Mouse (Mus musculus): ENCODE results near the gene Iqgap3. TPM values are rescaled to one million over a fixed set of nuclear protein-coding genes. Genes with fewer than 3 reads are reported as not detected.

Iqgap3 gene
- total and polyA plus RNA-seq, 2 experiments from 2014 or later, result 1.2 to 5.4 TPM

DNA sequence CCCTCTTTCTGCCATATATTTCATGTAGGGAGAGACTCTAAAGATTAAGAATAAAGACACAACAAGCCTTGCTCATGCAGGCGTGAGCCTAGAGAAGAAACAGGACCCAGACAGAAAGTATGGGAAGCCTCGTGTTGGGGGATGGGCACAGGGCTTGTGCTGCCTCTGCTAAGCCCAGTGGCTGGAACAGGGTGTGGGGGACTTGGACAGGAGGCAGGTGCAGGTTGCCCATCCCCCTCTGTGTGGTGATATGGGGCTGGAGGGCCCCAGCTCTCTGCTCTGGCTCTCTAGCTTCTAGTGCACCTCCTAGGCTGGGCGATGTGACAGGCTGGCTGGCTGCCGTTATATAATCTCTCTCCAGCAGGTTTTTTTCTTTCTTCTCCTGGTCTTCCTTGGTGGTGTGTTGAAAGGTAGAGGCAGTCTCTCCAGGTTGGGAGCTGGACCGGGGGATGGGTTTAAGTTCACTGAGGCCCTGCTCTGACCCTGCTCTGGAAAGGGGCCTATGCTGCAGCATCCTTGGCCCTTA is 62.3 kb downstream of the Iqgap3 start:
- H3K27ac ChIP-seq (ENCODE audit: low read depth, low read length), result peak overlapping the region; percentile 19; the same call in 1 of the 2 replicates
- no peak for ATAC-seq (ENCODE audit: low FRiP score)
- no peak for TF ChIP-seq CTCF (IDR thresholded peaks at IDR 0.05)
- H3K27me3 ChIP-seq (ENCODE audit: insufficient read depth, low read length), result peaks cover 5% of the 10 kb centered on the region; the same call in 1 of the 2 replicates
- peak overlapping the region; percentile 81; the same call in 1 of the 2 replicates for H3K9ac ChIP-seq (replicated peaks; ENCODE audit: low read length, poor library complexity, severe bottlenecking)
- no peak for DNase-seq (ENCODE audit: low spot score)
- H3K4me2 ChIP-seq (ENCODE audit: low read depth, low read length, poor library complexity, severe bottlenecking), result peak overlapping the region; percentile 92
- H3K4me1 ChIP-seq (ENCODE audit: insufficient read depth, low read length), result peaks cover 29% of the 10 kb centered on the region; the same call in 1 of the 2 replicates
- no peaks in the 10 kb centered on the region for H3K9me3 ChIP-seq (ENCODE audit: low read length)
- 16% methylated on average over 5 of the region's 5 CpGs for WGBS
- H3K36me3 ChIP-seq (ENCODE audit: insufficient read depth, low read length), result 0 out of 2 replicates have a peak, but pooled peaks cover 3% of the 10 kb centered on the region
- H3K4me3 ChIP-seq (ENCODE audit: low read depth, low read length), result peak overlapping the region; percentile 90

DNA sequence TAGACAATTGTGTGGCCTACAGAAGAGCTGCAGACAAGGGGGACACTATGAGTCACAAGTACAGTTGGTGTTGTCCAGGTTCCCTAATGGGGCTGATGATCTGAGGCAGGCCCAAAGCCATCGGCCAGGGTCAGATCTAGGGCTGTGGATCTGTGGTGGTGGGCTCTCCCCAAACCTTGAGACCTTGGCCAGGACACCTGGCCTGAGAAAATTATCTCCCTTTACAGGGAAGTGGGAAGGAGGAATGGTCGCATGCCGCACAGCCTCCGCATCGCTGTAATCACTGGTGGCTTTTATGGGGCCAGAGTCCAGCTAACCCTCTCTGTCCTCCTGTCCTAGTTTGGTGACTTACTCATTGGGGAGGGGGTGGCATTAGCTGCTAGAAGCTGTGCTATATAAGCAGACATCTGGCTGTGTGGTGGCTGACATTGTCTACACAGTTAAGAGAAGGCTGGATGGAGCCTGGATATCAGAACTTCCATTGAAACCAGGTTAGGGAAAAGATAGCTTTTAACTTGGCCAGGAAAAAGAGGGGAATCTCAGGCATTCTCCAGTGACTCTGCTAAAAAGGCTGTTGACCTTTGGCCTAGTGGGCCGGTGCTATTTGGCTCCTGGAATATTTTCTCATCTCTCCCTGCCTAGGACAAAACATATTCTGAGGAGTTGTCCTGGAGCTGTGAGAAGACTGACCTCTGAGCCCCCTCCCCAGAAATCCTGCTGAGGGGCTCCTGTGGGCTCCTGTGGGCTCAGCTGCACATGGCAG is 63.1 kb downstream of the Iqgap3 start:
- 73% methylated on average over 6 of the region's 6 CpGs for WGBS
- Histone ChIP-seq H3K4me3 (ENCODE audit: low read depth, low read length) (peak overlapping the region; percentile 90; the same call in 1 of the 2 replicates), H3K36me3 (ENCODE audit: insufficient read depth, low read length) (0 out of 2 replicates have a peak, but pooled peaks cover 3% of the 10 kb centered on the region), H3K9ac (replicated peaks; ENCODE audit: low read length, poor library complexity, severe bottlenecking) (0 out of 2 replicates have a peak overlapping the region, but pooled peaks have one; percentile 81), H3K27ac (ENCODE audit: low read depth, low read length) (0 out of 2 replicates have a peak overlapping the region, but pooled peaks have one; percentile 19), H3K4me1 (ENCODE audit: insufficient read depth, low read length) (peaks cover 33% of the 10 kb centered on the region), H3K4me2 (ENCODE audit: low read depth, low read length, poor library complexity, severe bottlenecking) (peak overlapping the region; percentile 92), H3K9me3 (ENCODE audit: low read length) (no peaks in the 10 kb centered on the region), H3K27me3 (ENCODE audit: insufficient read depth, low read length) (peaks cover 5% of the 10 kb centered on the region; the same call in 1 of the 2 replicates)
- no peak for ATAC-seq (ENCODE audit: low FRiP score)
- TF ChIP-seq CTCF (IDR thresholded peaks at IDR 0.05), result no peak
- DNase-seq (ENCODE audit: low spot score), result no peak

GRCm38 (mm10) chr3:88145411-88145782 is 63.6 kb downstream of the Iqgap3 start:
- H3K4me3 ChIP-seq (ENCODE audit: low read depth, low read length), result 0 out of 2 replicates have a peak overlapping the region, but pooled peaks have one; percentile 1
- peaks cover 5% of the 10 kb centered on the region; the same call in 1 of the 2 replicates for H3K27me3 ChIP-seq (ENCODE audit: insufficient read depth, low read length)
- TF ChIP-seq CTCF (IDR thresholded peaks at IDR 0.05), result no peak
- H3K4me1 ChIP-seq (ENCODE audit: insufficient read depth, low read length), result peaks cover 39% of the 10 kb centered on the region
- H3K9ac ChIP-seq (replicated peaks; ENCODE audit: low read length, poor library complexity, severe bottlenecking), result 0 out of 2 replicates have a peak overlapping the region, but pooled peaks have one; percentile 36
- no peak overlapping the region for H3K27ac ChIP-seq (ENCODE audit: low read depth, low read length)
- WGBS, result 31% methylated on average over 4 of the region's 4 CpGs
- no peaks in the 10 kb centered on the region for H3K9me3 ChIP-seq (ENCODE audit: low read length)
- DNase-seq (ENCODE audit: low spot score) (no peak), ATAC-seq (ENCODE audit: low FRiP score) (no peak)
- peak overlapping the region; percentile 92 for H3K4me2 ChIP-seq (ENCODE audit: low read depth, low read length, poor library complexity, severe bottlenecking)
- 0 out of 2 replicates have a peak, but pooled peaks cover 3% of the 10 kb centered on the region for H3K36me3 ChIP-seq (ENCODE audit: insufficient read depth, low read length)

DNA sequence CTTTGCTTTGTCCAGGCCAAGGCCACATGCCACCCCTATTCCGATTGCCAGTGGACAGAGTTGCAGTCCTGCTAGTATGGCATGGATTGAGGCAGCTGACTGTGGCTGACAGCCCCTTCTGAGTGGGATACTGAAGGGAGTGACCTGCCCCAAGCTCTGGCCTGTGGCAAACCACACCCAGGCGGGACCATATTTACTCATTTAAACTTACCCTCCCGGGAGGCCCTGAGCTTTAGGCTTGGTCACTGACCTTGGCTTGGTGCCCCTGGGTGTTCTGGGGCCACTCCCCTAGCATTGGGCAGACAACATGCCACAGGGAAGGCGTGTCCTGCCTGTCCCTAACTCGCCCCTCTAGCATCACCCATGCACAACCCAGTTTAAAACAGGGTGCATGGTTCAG is 64.2 kb downstream of the Iqgap3 start:
- no peak for DNase-seq (ENCODE audit: low spot score)
- H3K4me3 ChIP-seq (ENCODE audit: low read depth, low read length), result 0 out of 2 replicates have a peak overlapping the region, but pooled peaks have one; percentile 1
- 82% methylated on average over 5 of the region's 5 CpGs for WGBS

GRCm38 (mm10) chr3:88146376-88147112 is 64.8 kb downstream of the Iqgap3 start:
- no peak overlapping the region for H3K27ac ChIP-seq (ENCODE audit: low read depth, low read length)
- 39% methylated on average over 5 of the region's 5 CpGs for WGBS
- DNase-seq (ENCODE audit: low spot score) (no peak), ATAC-seq (ENCODE audit: low FRiP score) (no peak)
- H3K36me3 ChIP-seq (ENCODE audit: insufficient read depth, low read length), result 0 out of 2 replicates have a peak, but pooled peaks cover 3% of the 10 kb centered on the region
- no peak overlapping the region for H3K4me3 ChIP-seq (ENCODE audit: low read depth, low read length)
- H3K4me2 ChIP-seq (ENCODE audit: low read depth, low read length, poor library complexity, severe bottlenecking), result peak overlapping the region; percentile 6; the same call in 1 of the 2 replicates
- TF ChIP-seq CTCF (IDR thresholded peaks at IDR 0.05), result no peak
- no peaks in the 10 kb centered on the region for H3K9me3 ChIP-seq (ENCODE audit: low read length)
- no peaks in the 10 kb centered on the region for H3K27me3 ChIP-seq (ENCODE audit: insufficient read depth, low read length)
- no peak overlapping the region for H3K9ac ChIP-seq (replicated peaks; ENCODE audit: low read length, poor library complexity, severe bottlenecking)
- peaks cover 48% of the 10 kb centered on the region for H3K4me1 ChIP-seq (ENCODE audit: insufficient read depth, low read length)

More for the DNA sequence above, 64.2 kb downstream of the Iqgap3 start:
- Histone ChIP-seq H3K36me3 (ENCODE audit: insufficient read depth, low read length) (0 out of 2 replicates have a peak, but pooled peaks cover 3% of the 10 kb centered on the region), H3K27me3 (ENCODE audit: insufficient read depth, low read length) (peaks cover under 1% of the 10 kb centered on the region; the same call in 1 of the 2 replicates), H3K4me1 (ENCODE audit: insufficient read depth, low read length) (peaks cover 44% of the 10 kb centered on the region), H3K9me3 (ENCODE audit: low read length) (no peaks in the 10 kb centered on the region), H3K9ac (replicated peaks; ENCODE audit: low read length, poor library complexity, severe bottlenecking) (0 out of 2 replicates have a peak overlapping the region, but pooled peaks have one; percentile 36), H3K4me2 (ENCODE audit: low read depth, low read length, poor library complexity, severe bottlenecking) (peak overlapping the region; percentile 92), H3K27ac (ENCODE audit: low read depth, low read length) (no peak overlapping the region)
- ATAC-seq (ENCODE audit: low FRiP score), result no peak
- no peak for TF ChIP-seq CTCF (IDR thresholded peaks at IDR 0.05)
